Mouse (Mus musculus) MEL (cell line): ENCODE results near the gene Mpig6b. TPM values are rescaled to one million over a fixed set of nuclear protein-coding genes. Genes with fewer than 3 reads are reported as not detected.

Experiments
- DNase-seq: peaks from one replicate; pipeline ENCODE4 v3.0.0; 2011; ENCODE audit warnings: low read depth, low spot score
- H3K27ac ChIP-seq: 2 replicates; pipeline ENCODE4 v1.5.1; 2012; ENCODE audit warnings: low read depth, mild to moderate bottlenecking, control low read depth, low read length, moderate library complexity; ENCODE audit not compliant: control insufficient read depth
- H3K27me3 ChIP-seq, 2 experiments: fragments of 150-350 bp in 1 of 2; sonication (generic) in 1 of 2; 2 replicates each; pipeline ENCODE4 v1.6.1; 2012; ENCODE audit warnings: low read length in 2 of 2, mild to moderate bottlenecking in 2 of 2, improper control_type of control experiment in 1 of 2, moderate library complexity in 1 of 2; ENCODE audit not compliant: insufficient read depth in 2 of 2, control insufficient read depth in 1 of 2
- H3K36me3 ChIP-seq, 2 experiments: 2 replicates each; pipeline ENCODE4 v1.6.1; 2012 to 2014; ENCODE audit warnings: low read length in 2 of 2, improper control_type of control experiment in 1 of 2, inconsistent platforms in 1 of 2, mild to moderate bottlenecking in 1 of 2; ENCODE audit not compliant: insufficient read depth in 2 of 2, control insufficient read depth in 1 of 2
- H3K4me1 ChIP-seq, 2 experiments: fragments of 150-350 bp in 1 of 2; sonication (generic) in 1 of 2; 2 replicates each; pipeline ENCODE4 v1.6.1; 2012; ENCODE audit warnings: low read length in 2 of 2, improper control_type of control experiment in 1 of 2, mild to moderate bottlenecking in 1 of 2; ENCODE audit not compliant: insufficient read depth in 2 of 2, control insufficient read depth in 1 of 2
- H3K4me3 ChIP-seq, 2 experiments: fragments of 150-350 bp in 1 of 2; sonication (generic) in 1 of 2; 2 replicates each; pipeline ENCODE4 v1.5.1; 2012; ENCODE audit warnings: low read depth in 2 of 2, low read length in 2 of 2, mild to moderate bottlenecking in 2 of 2, moderate library complexity in 2 of 2, control low read depth in 1 of 2, improper control_type of control experiment in 1 of 2; ENCODE audit not compliant: control insufficient read depth in 1 of 2, insufficient read depth in 1 of 2
- H3K79me2 ChIP-seq: 2 replicates; pipeline ENCODE4 v1.6.1; 2012; ENCODE audit warnings: mild to moderate bottlenecking, low read length, moderate library complexity; ENCODE audit not compliant: control insufficient read depth, poor library complexity, insufficient read depth
- H3K9ac ChIP-seq: 2 replicates; pipeline ENCODE4 v1.6.1; 2012; ENCODE audit warnings: low read depth, mild to moderate bottlenecking, control low read depth, low read length, moderate library complexity; ENCODE audit not compliant: control insufficient read depth, poor library complexity, severe bottlenecking
- H3K9me3 ChIP-seq: fragments of 150-350 bp; sonication (generic); replicated peaks from 2 replicates; pipeline ENCODE4 v1.6.1; 2012; ENCODE audit warnings: mild to moderate bottlenecking, low read length, improper control_type of control experiment, moderate library complexity; ENCODE audit not compliant: insufficient read depth
- CHD2 ChIP-seq: IDR thresholded peaks from 2 replicates; pipeline ENCODE4 v1.6.1; 2011; ENCODE audit warnings: low read length, improper control_type of control experiment
- CTCF ChIP-seq, 3 experiments: IDR thresholded peaks in 2 of 3; conservative IDR thresholded peaks in 1 of 3; 2 replicates each; pipeline ENCODE4 v1.5.1; 2011 to 2012; ENCODE audit warnings: low read length in 3 of 3, low read depth in 2 of 3, mild to moderate bottlenecking in 2 of 3, improper control_type of control experiment in 1 of 3, inconsistent platforms in 1 of 3, mixed read lengths in 1 of 3, moderate library complexity in 1 of 3; ENCODE audit not compliant: control insufficient read depth in 1 of 3, insufficient read depth in 1 of 3, poor library complexity in 1 of 3, severe bottlenecking in 1 of 3
- E2F4 ChIP-seq: IDR thresholded peaks from 2 replicates; pipeline ENCODE4 v1.6.1; 2011; ENCODE audit warnings: low read depth, low read length, improper control_type of control experiment, borderline replicate concordance
- ELF1 ChIP-seq: IDR thresholded peaks from 2 replicates; pipeline ENCODE4 v1.6.1; 2014; ENCODE audit warnings: low read depth, mild to moderate bottlenecking, inconsistent platforms, low read length, improper control_type of control experiment, moderate library complexity
- EP300 ChIP-seq, 2 experiments: IDR thresholded peaks; 2 replicates each; pipeline ENCODE4 v1.6.1; 2011; ENCODE audit warnings: improper control_type of control experiment in 2 of 2, low read length in 2 of 2, low read depth in 1 of 2, mild to moderate bottlenecking in 1 of 2
- ETS1 ChIP-seq: IDR thresholded peaks from 2 replicates; pipeline ENCODE4 v1.6.1; 2012; ENCODE audit warnings: low read depth, mild to moderate bottlenecking, inconsistent platforms, low read length, improper control_type of control experiment, moderate library complexity
- HCFC1 ChIP-seq: IDR thresholded peaks from 2 replicates; pipeline ENCODE4 v1.6.1; 2012; ENCODE audit warnings: low read depth, mild to moderate bottlenecking, inconsistent platforms, low read length, improper control_type of control experiment, moderate library complexity
- MAZ ChIP-seq: IDR thresholded peaks from 2 replicates; pipeline ENCODE4 v1.6.1; 2012; ENCODE audit warnings: low read depth, mild to moderate bottlenecking, inconsistent platforms, low read length, improper control_type of control experiment
- MEF2A ChIP-seq: IDR thresholded peaks from 2 replicates; pipeline ENCODE4 v1.6.1; 2014; ENCODE audit warnings: low read depth, mild to moderate bottlenecking, inconsistent platforms, low read length, improper control_type of control experiment; ENCODE audit not compliant: poor library complexity, insufficient replicate concordance, severe bottlenecking; ENCODE audit errors: extremely low read depth
- MXI1 ChIP-seq: IDR thresholded peaks from 2 replicates; pipeline ENCODE4 v1.6.1; 2011; ENCODE audit warnings: mild to moderate bottlenecking, low read depth, low read length, improper control_type of control experiment
- MYC ChIP-seq: IDR thresholded peaks from 2 replicates; pipeline ENCODE4 v1.6.1; 2011; ENCODE audit warnings: low read depth, mild to moderate bottlenecking, low read length, improper control_type of control experiment, moderate library complexity
- NELFE ChIP-seq: IDR thresholded peaks from 2 replicates; pipeline ENCODE4 v1.6.1; 2011; ENCODE audit warnings: low read depth, low read length, improper control_type of control experiment
- NRF1 ChIP-seq: IDR thresholded peaks from 2 replicates; pipeline ENCODE4 v1.6.1; 2014; ENCODE audit warnings: low read depth, mild to moderate bottlenecking, inconsistent platforms, low read length, improper control_type of control experiment, moderate library complexity; ENCODE audit not compliant: poor library complexity, insufficient read depth, severe bottlenecking
- POLR2AphosphoS5 ChIP-seq: IDR thresholded peaks from 2 replicates; pipeline ENCODE4 v1.6.1; 2012; ENCODE audit warnings: low read depth, borderline replicate concordance, mild to moderate bottlenecking, inconsistent platforms, low read length, moderate library complexity, mixed read lengths
- SIN3A ChIP-seq: IDR thresholded peaks from 2 replicates; pipeline ENCODE4 v1.6.1; 2012; ENCODE audit warnings: low read length, improper control_type of control experiment, inconsistent platforms
- SMC3 ChIP-seq: IDR thresholded peaks from 2 replicates; pipeline ENCODE4 v1.6.1; 2011; ENCODE audit warnings: low read depth, low read length, improper control_type of control experiment
- USF2 ChIP-seq, 2 experiments: IDR thresholded peaks; 2 replicates each; pipeline ENCODE4 v1.6.1; 2011 to 2012; ENCODE audit warnings: improper control_type of control experiment in 2 of 2, low read length in 2 of 2, borderline replicate concordance in 1 of 2, inconsistent platforms in 1 of 2, low read depth in 1 of 2, mild to moderate bottlenecking in 1 of 2; ENCODE audit not compliant: insufficient read depth in 1 of 2
- ZC3H11A ChIP-seq: IDR thresholded peaks from 2 replicates; pipeline ENCODE4 v1.6.1; 2012; ENCODE audit warnings: low read depth, mild to moderate bottlenecking, inconsistent platforms, low read length, improper control_type of control experiment
- ZMIZ1 ChIP-seq: IDR thresholded peaks from 2 replicates; pipeline ENCODE4 v1.6.1; 2012; ENCODE audit warnings: low read depth, mild to moderate bottlenecking, inconsistent platforms, low read length, improper control_type of control experiment, moderate library complexity
- ZNF384 ChIP-seq: IDR thresholded peaks from 2 replicates; pipeline ENCODE4 v1.6.1; 2012; ENCODE audit warnings: low read depth, mild to moderate bottlenecking, inconsistent platforms, low read length, improper control_type of control experiment
- polyA plus RNA-seq, 2 experiments: library from polyadenylated mRNA; stranded (reverse) in 1 of 2; unstranded in 1 of 2; fragments of >175 nt in 1 of 2; fragments of >200 nt in 1 of 2; gene quantifications; 2 replicates each; pipeline versions ENCODE4 v1.2.1 to v1.2.4; 2012; ENCODE audit warnings: low replicate concordance in 2 of 2, low read depth in 1 of 2; ENCODE audit not compliant: insufficient read length in 2 of 2, insufficient read depth in 1 of 2, missing spikeins in 1 of 2
- total RNA-seq: library from RNA; depleted of rRNA; stranded (reverse); fragments of 300-350 nt; gene quantifications from 2 replicates; pipeline ENCODE4 v1.2.3, GENCODE M21; 2012

Gene Mpig6b
- total and polyA plus RNA-seq, 3 experiments = not detected

DNA sequence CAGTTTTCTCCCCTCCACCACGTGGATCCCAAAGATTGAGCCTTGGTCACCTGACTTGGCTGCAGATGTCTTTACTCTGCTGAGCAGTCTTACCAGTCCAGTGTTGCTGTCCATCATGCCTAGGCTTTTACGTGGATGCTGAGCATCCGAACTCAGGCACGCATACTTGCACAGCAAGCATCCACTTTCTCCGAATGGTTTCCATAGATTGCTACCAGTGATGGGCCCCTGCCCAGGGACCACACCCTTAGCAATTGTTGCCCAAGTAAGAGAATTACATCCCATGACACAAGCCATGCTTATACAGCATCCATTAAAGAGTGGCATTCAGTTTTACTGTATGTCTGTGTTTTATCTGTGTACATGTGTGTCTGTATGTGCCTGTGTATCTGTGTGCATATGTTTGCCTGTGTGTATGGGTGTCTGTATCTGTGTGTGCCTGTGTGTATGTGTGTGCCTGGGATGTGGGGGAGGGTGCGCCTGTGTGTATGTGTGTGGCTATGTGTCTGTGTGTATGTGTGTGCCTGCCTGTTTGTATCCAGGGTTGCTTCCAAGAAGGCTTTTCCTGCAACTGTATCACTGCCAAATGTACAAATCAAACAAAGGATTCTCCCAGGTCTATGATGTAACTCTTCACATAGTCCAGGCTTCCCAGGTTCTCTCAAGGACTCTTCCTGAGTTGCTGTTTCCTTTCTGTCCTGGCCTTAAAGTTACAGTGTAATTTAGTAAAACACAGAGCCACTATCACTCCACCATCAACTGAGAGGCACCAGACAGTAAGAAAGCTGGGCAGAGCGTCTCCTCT is 10.1 kb downstream of the Mpig6b start:
- H3K27ac ChIP-seq = no peak overlapping the region; the same call in 1 of the 2 replicates
- TF ChIP-seq ZNF384 (no peak), USF2 (IDR thresholded peaks at IDR 0.05; ENCODE audit: borderline replicate concordance in 1 of 2, insufficient read depth in 1 of 2, low read depth in 1 of 2, low read length in 2 of 2) (no peak), MYC (no peak)
- TF ChIP-seq, all 39 proteins: peak for 0
- Histone ChIP-seq H3K4me3 (no peak overlapping the region), H3K79me2 (peaks cover 29% of the 10 kb centered on the region), H3K4me1 (peaks cover 0 to 12% of the 10 kb centered on the region in 2 experiments; a peak in 3 of 4 replicates), H3K27me3 (no peaks in the 10 kb centered on the region), H3K9me3 (no peaks in the 10 kb centered on the region), H3K36me3 (peaks cover 16 to 20% of the 10 kb centered on the region in 2 experiments), H3K9ac (no peak overlapping the region)
- no peak for DNase-seq

DNA sequence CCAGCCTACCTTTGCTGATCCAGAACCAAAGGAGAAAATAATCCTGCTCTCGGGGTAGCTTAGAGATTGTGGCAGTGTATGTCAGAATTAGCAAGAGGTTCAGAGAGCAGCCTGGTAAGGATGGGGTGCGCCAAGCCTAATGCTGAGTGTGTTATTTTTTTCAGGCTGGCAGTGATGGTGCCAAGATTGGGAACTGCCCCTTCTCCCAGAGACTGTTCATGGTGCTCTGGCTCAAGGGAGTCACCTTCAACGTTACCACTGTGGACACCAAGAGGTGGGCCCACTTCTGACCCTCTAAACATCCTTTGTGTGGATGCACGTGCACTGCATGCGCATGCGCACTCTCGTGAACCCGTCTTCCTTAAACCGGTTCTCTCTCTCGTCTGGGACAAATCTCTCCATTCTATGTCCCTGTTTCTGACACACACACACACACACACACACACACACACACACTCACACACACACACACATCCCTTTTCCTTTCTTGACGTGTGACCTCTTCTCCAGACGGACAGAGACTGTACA is 13.6 kb downstream of the Mpig6b start:
- H3K9ac ChIP-seq = peak overlapping the region; percentile 51
- TF ChIP-seq POLR2AphosphoS5 (no peak), SMC3 (no peak), MXI1 (no peak), CTCF (IDR thresholded peaks at IDR 0.05 in 2 of 3, conservative IDR thresholded peaks at IDR 0.05 in 1 of 3; ENCODE audit: control insufficient read depth in 1 of 3, insufficient read depth in 1 of 3, low read depth in 2 of 3, low read length in 3 of 3, poor library complexity in 1 of 3, severe bottlenecking in 1 of 3) (no peak), NELFE (no peak), NRF1 (no peak), ZMIZ1 (no peak), SIN3A (no peak), MYC (no peak), EP300 (IDR thresholded peaks at IDR 0.05; ENCODE audit: low read depth in 1 of 2, low read length in 2 of 2) (no peak), CHD2 (no peak), ZC3H11A (no peak), MEF2A (no peak), MAZ (no peak), HCFC1 (no peak), ETS1 (no peak), E2F4 (no peak), ELF1 (no peak)
- no peaks in the 10 kb centered on the region for H3K9me3 ChIP-seq
- H3K36me3 ChIP-seq = peaks cover 9 to 23% of the 10 kb centered on the region in 2 experiments
- H3K27ac ChIP-seq = peak overlapping the region; percentile 78
- H3K79me2 ChIP-seq = peaks cover 42% of the 10 kb centered on the region
- H3K4me1 ChIP-seq = peaks cover 0 to 23% of the 10 kb centered on the region in 2 experiments; a peak in 3 of 4 replicates
- DNase-seq = no peak
- peak overlapping the region; percentile 18 to 76 for H3K4me3 ChIP-seq
- no peaks in the 10 kb centered on the region for H3K27me3 ChIP-seq
